Mouse (Mus musculus): ENCODE results near the gene Mlc1.

GRCm38 (mm10) chr15:88972300-88972699, 6.5 kb downstream of the Mlc1 start:
- TF ChIP-seq CTCF (IDR thresholded peaks at IDR 0.05; ENCODE audit: low read depth), result no peak
- TF ChIP-seq EP300 (IDR thresholded peaks at IDR 0.05; ENCODE audit: low read depth), result no peak
